Comparison of ENCODE assay signal across 13 mouse cellular contexts in the genomic region with DNA sequence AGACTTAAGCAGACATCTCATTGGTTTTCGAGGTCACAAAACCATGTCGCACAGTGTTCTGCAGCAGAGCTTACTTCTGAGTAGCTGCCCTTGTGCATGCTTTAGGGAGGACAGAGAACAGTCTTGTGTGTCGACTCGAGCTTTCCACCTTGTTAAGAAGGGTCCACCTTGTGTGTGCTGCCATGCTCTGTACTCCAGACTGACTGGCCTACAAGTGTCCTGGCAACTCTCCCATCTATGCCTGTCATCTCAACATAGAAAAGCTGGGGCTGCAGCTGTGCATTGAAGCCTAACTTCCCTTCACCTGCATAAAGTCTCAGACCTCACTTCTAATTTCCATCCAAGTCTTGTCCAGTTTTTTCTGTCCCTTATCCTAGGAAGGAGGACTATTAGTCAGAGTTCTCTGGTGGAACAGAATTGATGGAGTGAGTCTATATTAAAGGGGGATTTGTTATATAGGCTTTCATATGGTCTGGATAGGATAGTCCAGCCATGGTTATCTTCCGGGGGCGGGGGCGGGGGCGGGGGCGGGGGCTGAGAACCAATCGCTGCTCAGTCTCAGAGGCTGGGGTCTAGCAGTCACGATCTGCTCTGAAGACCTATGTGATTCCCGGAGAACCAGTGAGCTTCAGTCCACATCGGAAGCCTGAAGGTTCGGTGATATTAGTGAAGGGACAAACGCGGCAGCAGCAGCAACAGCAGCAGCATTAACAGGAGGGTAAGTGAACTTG. TPM values are rescaled to one million over a fixed set of nuclear protein-coding genes. Genes with fewer than 3 reads are reported as not detected.
DNase-seq lines count a peak whose midpoint lies in the region; ATAC-seq and TF ChIP-seq lines count a peak whose summit lies in the region.
"Had no signal": no experiment of that assay in that cellular context is flagged by ENCODE, and none has a peak within 500 bp of the region (broad histone marks: within the 10 kb centered on the region; RNA-seq: fewer than 3 reads in every experiment).

No protein-coding gene starts in this region.

- TF ChIP-seq CTCF in intestine, postnatal 0 days (IDR thresholded peaks at IDR 0.05; ENCODE audit: low read depth), result no peak

- no peak overlapping the region for H3K4me3 ChIP-seq in hindbrain, embryonic 13.5 days
- no peak overlapping the region for H3K4me3 ChIP-seq in hindbrain, embryonic 11.5 days (ENCODE audit: low read depth, low read length)
- no peak overlapping the region for H3K4me3 ChIP-seq in ES-E14 (ENCODE audit: insufficient read depth in 1 of 2, low read depth in 1 of 2, low read length in 2 of 2, poor library complexity in 1 of 2, severe bottlenecking in 1 of 2)
- H3K4me3 ChIP-seq in forebrain, embryonic 11.5 days (ENCODE audit: low read depth, low read length), result no peak overlapping the region
- no peak overlapping the region for H3K4me3 ChIP-seq in midbrain, embryonic 12.5 days
- H3K4me3 ChIP-seq in intestine, postnatal 0 days (ENCODE audit: low read depth, low read length), result no peak overlapping the region

- H3K4me2 ChIP-seq in hindbrain, embryonic 13.5 days, result peak overlapping the region; percentile 31
- H3K4me2 ChIP-seq in hindbrain, embryonic 11.5 days (replicated peaks; ENCODE audit: low read depth, low read length), result no peak overlapping the region
- 0 out of 2 replicates have a peak overlapping the region, but pooled peaks have one; percentile 29 for H3K4me2 ChIP-seq in forebrain, embryonic 11.5 days (ENCODE audit: low read depth, low read length, severe bottlenecking)
- 0 out of 2 replicates have a peak overlapping the region, but pooled peaks have one; percentile 6 for H3K4me2 ChIP-seq in midbrain, embryonic 12.5 days (replicated peaks)
- H3K4me2 ChIP-seq in intestine, postnatal 0 days (replicated peaks; ENCODE audit: low read depth), result no peak overlapping the region

- H3K9me3 ChIP-seq in hindbrain, embryonic 13.5 days, result no peaks in the 10 kb centered on the region
- H3K9me3 ChIP-seq in hindbrain, embryonic 11.5 days (ENCODE audit: control insufficient read depth, low read length), result no peaks in the 10 kb centered on the region
- no peaks in the 10 kb centered on the region for H3K9me3 ChIP-seq in ES-E14 (ENCODE audit: control insufficient read depth, insufficient read depth, low read depth, low read length)
- no peaks in the 10 kb centered on the region for H3K9me3 ChIP-seq in forebrain, embryonic 11.5 days (ENCODE audit: control insufficient read depth, low read length)
- no peaks in the 10 kb centered on the region for H3K9me3 ChIP-seq in midbrain, embryonic 12.5 days
- H3K9me3 ChIP-seq in intestine, postnatal 0 days (ENCODE audit: control insufficient read depth), result no peaks in the 10 kb centered on the region

- 82% methylated on average over 16 of the region's 16 CpGs for WGBS in hindbrain, embryonic 13.5 days
- 83% methylated on average over 16 of the region's 16 CpGs for WGBS in hindbrain, embryonic 11.5 days
- 78% methylated on average over 16 of the region's 16 CpGs for WGBS in forebrain, embryonic 11.5 days
- WGBS in midbrain, embryonic 12.5 days, result 77% methylated on average over 16 of the region's 16 CpGs
- whole genome bisulfite sequencing in intestine, postnatal 0 days, result 80% methylated on average over 16 of the region's 16 CpGs

- peak overlapping the region; percentile 70 for H3K27ac ChIP-seq in hindbrain, embryonic 13.5 days
- H3K27ac ChIP-seq in hindbrain, embryonic 11.5 days (ENCODE audit: low read depth, low read length), result no peak overlapping the region
- no peak overlapping the region for H3K27ac ChIP-seq in ES-E14 (ENCODE audit: insufficient read depth, low read depth, low read length, poor library complexity, severe bottlenecking)
- H3K27ac ChIP-seq in forebrain, embryonic 11.5 days (ENCODE audit: low read depth, low read length), result peak overlapping the region; percentile 31; the same call in 1 of the 2 replicates
- 0 out of 2 replicates have a peak overlapping the region, but pooled peaks have one; percentile 1 for H3K27ac ChIP-seq in midbrain, embryonic 12.5 days (replicated peaks)
- no peak overlapping the region for H3K27ac ChIP-seq in intestine, postnatal 0 days (ENCODE audit: low read depth, low read length)
- H3K27ac ChIP-seq: stomach, postnatal 0 days had no signal

- H3K4me1 ChIP-seq in hindbrain, embryonic 13.5 days (replicated peaks), result peaks cover 8% of the 10 kb centered on the region
- H3K4me1 ChIP-seq in hindbrain, embryonic 11.5 days (replicated peaks; ENCODE audit: control insufficient read depth, insufficient read depth, low read length), result no peaks in the 10 kb centered on the region
- H3K4me1 ChIP-seq in ES-E14 (ENCODE audit: control insufficient read depth in 2 of 2, insufficient read depth in 2 of 2, low read length in 2 of 2, poor library complexity in 1 of 2), result peaks cover 0 to 3% of the 10 kb centered on the region in 2 experiments; a peak in 3 of 4 replicates
- 0 out of 2 replicates have a peak, but pooled peaks cover 2% of the 10 kb centered on the region for H3K4me1 ChIP-seq in forebrain, embryonic 11.5 days (replicated peaks; ENCODE audit: control insufficient read depth, insufficient read depth, low read length)
- H3K4me1 ChIP-seq in midbrain, embryonic 12.5 days, result peaks cover 13% of the 10 kb centered on the region; the same call in 1 of the 2 replicates
- no peaks in the 10 kb centered on the region for H3K4me1 ChIP-seq in intestine, postnatal 0 days (replicated peaks; ENCODE audit: control insufficient read depth, insufficient read depth, low read length)

- ATAC-seq in hindbrain, embryonic 13.5 days (ENCODE audit: low FRiP score), result peak; percentile 18; the same call in 1 of the 2 replicates
- ATAC-seq in hindbrain, embryonic 11.5 days (ENCODE audit: low FRiP score), result no peak
- ATAC-seq in forebrain, embryonic 11.5 days (replicated peaks; ENCODE audit: low FRiP score), result no peak
- ATAC-seq in midbrain, embryonic 12.5 days (ENCODE audit: low FRiP score, low read depth), result no peak
- ATAC-seq in intestine, postnatal 0 days, result no peak

- H3K36me3 ChIP-seq in hindbrain, embryonic 13.5 days, result no peaks in the 10 kb centered on the region
- H3K36me3 ChIP-seq in hindbrain, embryonic 11.5 days (ENCODE audit: control insufficient read depth, insufficient read depth, low read length), result no peaks in the 10 kb centered on the region
- no peaks in the 10 kb centered on the region for H3K36me3 ChIP-seq in ES-E14 (ENCODE audit: control insufficient read depth, insufficient read depth, low read length, poor library complexity, severe bottlenecking)
- H3K36me3 ChIP-seq in forebrain, embryonic 11.5 days (ENCODE audit: control insufficient read depth, insufficient read depth, low read length), result no peaks in the 10 kb centered on the region
- no peaks in the 10 kb centered on the region for H3K36me3 ChIP-seq in midbrain, embryonic 12.5 days
- no peaks in the 10 kb centered on the region for H3K36me3 ChIP-seq in intestine, postnatal 0 days (ENCODE audit: control insufficient read depth, insufficient read depth)

- H3K27me3 ChIP-seq in hindbrain, embryonic 13.5 days, result no peaks in the 10 kb centered on the region
- H3K27me3 ChIP-seq in hindbrain, embryonic 11.5 days (ENCODE audit: control insufficient read depth, insufficient read depth, low read length), result no peaks in the 10 kb centered on the region
- H3K27me3 ChIP-seq in forebrain, embryonic 11.5 days (ENCODE audit: control insufficient read depth, insufficient read depth, low read length), result no peaks in the 10 kb centered on the region
- no peaks in the 10 kb centered on the region for H3K27me3 ChIP-seq in midbrain, embryonic 12.5 days
- H3K27me3 ChIP-seq in intestine, postnatal 0 days (replicated peaks; ENCODE audit: control insufficient read depth, insufficient read depth, low read length), result no peaks in the 10 kb centered on the region

- in situ Hi-C loops in ES-E14 (cut with MboI; ENCODE audit: low sequenced_read_pairs in 2 of 2, unreplicated experiment in 2 of 2), result no loop called here

- no peak overlapping the region for H3K9ac ChIP-seq in hindbrain, embryonic 13.5 days
- H3K9ac ChIP-seq in hindbrain, embryonic 11.5 days (ENCODE audit: low read depth, low read length), result no peak overlapping the region
- H3K9ac ChIP-seq in ES-E14 (ENCODE audit: insufficient read depth, low read depth, low read length, poor library complexity, severe bottlenecking), result 0 out of 2 replicates have a peak overlapping the region, but pooled peaks have one; percentile 21
- no peak overlapping the region for H3K9ac ChIP-seq in forebrain, embryonic 11.5 days (ENCODE audit: low read length)
- H3K9ac ChIP-seq in midbrain, embryonic 12.5 days (replicated peaks), result no peak overlapping the region
- no peak overlapping the region for H3K9ac ChIP-seq in intestine, postnatal 0 days (ENCODE audit: low read depth, low read length)

- DNase-seq in hindbrain, embryonic 11.5 days (ENCODE audit: low spot score), result no peak
- DNase-seq in ES-E14 (ENCODE audit: low read depth, low spot score), result no peak
- no peak for DNase-seq in forebrain, embryonic 11.5 days (ENCODE audit: low spot score)
- no peak for DNase-seq in urinary bladder, postnatal 10 days (ENCODE audit: low spot score)
- DNase-seq: adrenal gland, postnatal 14 days; cerebellum, adult 11 months; kidney, adult 2 months; left cerebral cortex, postnatal 4 days; lung, postnatal 10 days had no signal

TF ChIP-seq in ES-E14, 5 proteins besides CTCF, POLR2A, EP300 and RAD21 (continues in another document):
- TF ChIP-seq ZC3H11A (IDR thresholded peaks at IDR 0.05; ENCODE audit: borderline replicate concordance, low read depth, low read length), result no peak
- TF ChIP-seq CHD2 (IDR thresholded peaks at IDR 0.05; ENCODE audit: low read depth, low read length), result no peak
- TF ChIP-seq ZNF384 (IDR thresholded peaks at IDR 0.05; ENCODE audit: low read depth, low read length), result no peak
- TF ChIP-seq HCFC1 (IDR thresholded peaks at IDR 0.05; ENCODE audit: borderline replicate concordance, insufficient read depth, low read length), result no peak

RNA-seq across cellular contexts. Expression of gene Cybrd1, which starts 42.0 kb away (rescaled TPM):
- polyA plus RNA-seq in hindbrain, embryonic 13.5 days (2015; fragmentation: Nextera tagmentation; extraction: Ambion mirVana), result 3.5 and 3.6 TPM in 2 replicates
- 0.34 and 0.54 TPM in 2 replicates for polyA plus RNA-seq in hindbrain, embryonic 11.5 days (2014; fragmentation: Nextera tagmentation; extraction: Ambion mirVana)
- total RNA-seq in ES-E14 (2012; rRNA removed), result 0.31 and 0.48 TPM in 2 replicates
- 0.20 and 0.33 TPM in 2 replicates for polyA plus RNA-seq in forebrain, embryonic 11.5 days (2014; fragmentation: Nextera tagmentation; extraction: Ambion mirVana)
- polyA plus RNA-seq in midbrain, embryonic 12.5 days (2016; fragmentation: Nextera tagmentation; extraction: Ambion mirVana), result 0.42 and 0.60 TPM in 2 replicates
- polyA plus RNA-seq in intestine, postnatal 0 days (2015; fragmentation: Nextera tagmentation; extraction: Ambion mirVana), result 7.1 and 7.7 TPM in 2 replicates

RNA-seq across cellular contexts. Expression of gene Dync1i2, which starts 51.8 kb away (rescaled TPM):
- polyA plus RNA-seq in hindbrain, embryonic 13.5 days (2015; fragmentation: Nextera tagmentation; extraction: Ambion mirVana), result 209 and 211 TPM in 2 replicates
- polyA plus RNA-seq in hindbrain, embryonic 11.5 days (2014; fragmentation: Nextera tagmentation; extraction: Ambion mirVana), result 166 and 195 TPM in 2 replicates
- total RNA-seq in ES-E14 (2012; rRNA removed), result 27.4 and 38.6 TPM in 2 replicates
- polyA plus RNA-seq in forebrain, embryonic 11.5 days (2014; fragmentation: Nextera tagmentation; extraction: Ambion mirVana), result 156 and 161 TPM in 2 replicates
- 159 and 166 TPM in 2 replicates for polyA plus RNA-seq in midbrain, embryonic 12.5 days (2016; fragmentation: Nextera tagmentation; extraction: Ambion mirVana)
- 55.2 and 59.2 TPM in 2 replicates for polyA plus RNA-seq in intestine, postnatal 0 days (2015; fragmentation: Nextera tagmentation; extraction: Ambion mirVana)

Comparison
In these comparisons a context has a peak if more than half of its experiments do, and no peak if none do; other contexts are left out.
1. H3K27ac ChIP-seq: peak in hindbrain, embryonic 13.5 days (single experiment), forebrain, embryonic 11.5 days (single experiment) and midbrain, embryonic 12.5 days (single experiment); none in hindbrain, embryonic 11.5 days (single experiment), ES-E14 (single experiment) and intestine, postnatal 0 days (single experiment).
2. H3K4me2 ChIP-seq: peak in hindbrain, embryonic 13.5 days (single experiment), forebrain, embryonic 11.5 days (single experiment) and midbrain, embryonic 12.5 days (single experiment); none in hindbrain, embryonic 11.5 days (single experiment) and intestine, postnatal 0 days (single experiment).